Mouse (Mus musculus) stomach, embryonic 15.5 days (tissue): ENCODE measurements around the gene Olfr1414. TPM values are rescaled to one million over a fixed set of nuclear protein-coding genes. Genes with fewer than 3 reads are reported as not detected.
"Not testable (repeated sequence)": the region's sequence is repeated elsewhere in the genome, so short reads cannot be mapped to it uniquely, and the experiment has no call there.

Source experiments
- ATAC-seq: fragments of 200-750 bp; cut with Nextera tagmentation; 2 replicates; pipeline ENCODE4 v1.8.0; 2017; ENCODE audit warnings: low read depth, moderate number of reproducible peaks, moderate TSS enrichment; ENCODE audit not compliant: insufficient read depth, low FRiP score
- H3K27ac ChIP-seq: fragments of 300-500 bp; sonication (generic); 2 replicates; pipeline ENCODE4 v1.5.1; 2015; ENCODE audit warnings: mild to moderate bottlenecking, inconsistent platforms
- H3K27me3 ChIP-seq: fragments of 300-500 bp; sonication (generic); replicated peaks from 2 replicates; pipeline ENCODE4 v1.6.1; 2015; ENCODE audit warnings: inconsistent platforms
- H3K36me3 ChIP-seq: fragments of 300-500 bp; sonication (generic); 2 replicates; pipeline ENCODE4 v1.6.1; 2015; ENCODE audit warnings: inconsistent platforms
- H3K4me1 ChIP-seq: fragments of 300-500 bp; sonication (generic); 2 replicates; pipeline ENCODE4 v1.6.1; 2015; ENCODE audit warnings: inconsistent platforms
- H3K4me2 ChIP-seq: fragments of 300-500 bp; sonication (generic); 2 replicates; pipeline ENCODE4 v1.6.1; 2015; ENCODE audit warnings: mild to moderate bottlenecking, inconsistent platforms
- H3K4me3 ChIP-seq: fragments of 300-500 bp; sonication (generic); replicated peaks from 2 replicates; pipeline ENCODE4 v1.5.1; 2015; ENCODE audit warnings: inconsistent platforms
- H3K9ac ChIP-seq: fragments of 300-500 bp; sonication (generic); 2 replicates; pipeline ENCODE4 v1.6.1; 2015; ENCODE audit warnings: inconsistent platforms
- H3K9me3 ChIP-seq: fragments of 300-500 bp; sonication (generic); 2 replicates; pipeline ENCODE4 v1.6.1; 2016; ENCODE audit warnings: inconsistent platforms
- WGBS: fragments of 180-500 bp; shearing (Covaris S2); methylation state at CpG from one replicate; pipeline ENCODE4 v1.1.7; 2015; 5-methylcytosine and 5-hydroxymethylcytosine counted together
- polyA plus RNA-seq: library from polyadenylated mRNA; unstranded; fragments of >200 nt; fragmentation: Nextera tagmentation; extraction: Ambion mirVana; gene quantifications from 2 replicates; pipeline ENCODE4 v1.2.1, GENCODE M21; 2015

Olfr1414 gene
- not detected in 2 replicates for polyA plus RNA-seq

DNA sequence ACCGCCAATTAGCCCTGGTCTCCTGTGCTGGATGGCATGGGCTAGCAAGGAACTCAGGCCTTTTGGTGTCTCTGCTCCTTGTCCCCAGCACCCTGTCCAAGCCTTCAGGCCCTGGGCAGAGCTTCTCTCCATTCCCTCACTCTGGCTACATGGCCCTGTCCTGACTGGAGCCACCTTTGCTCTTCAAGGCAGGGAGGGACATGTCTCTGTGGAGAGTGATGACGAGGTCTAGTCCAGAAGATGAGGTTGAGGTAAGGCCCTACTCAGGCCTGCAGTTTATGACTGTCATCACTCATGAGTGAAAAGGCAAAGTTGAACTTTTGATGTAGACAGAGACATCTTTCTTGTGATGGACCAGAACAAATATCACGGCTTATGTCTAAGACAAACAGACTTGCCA lies at the start of gene Olfr1414:
Gene Olfr1414, minus strand, starts transcription at position 101 of the 400 bp plus-strand sequence.
- Histone ChIP-seq H3K4me2 (no peak within 1 kb of the TSS), H3K36me3 (no peaks in the 10 kb centered on the region), H3K27me3 (no peaks in the 10 kb centered on the region), H3K4me3 (no peak within 1 kb of the TSS), H3K4me1 (no peaks in the 10 kb centered on the region), H3K9me3 (no peaks in the 10 kb centered on the region), H3K9ac (no peak within 1 kb of the TSS), H3K27ac (no peak within 1 kb of the TSS)
- WGBS = 68% methylated on average over 3 of the region's 3 CpGs
- ATAC-seq = no peak

DNA sequence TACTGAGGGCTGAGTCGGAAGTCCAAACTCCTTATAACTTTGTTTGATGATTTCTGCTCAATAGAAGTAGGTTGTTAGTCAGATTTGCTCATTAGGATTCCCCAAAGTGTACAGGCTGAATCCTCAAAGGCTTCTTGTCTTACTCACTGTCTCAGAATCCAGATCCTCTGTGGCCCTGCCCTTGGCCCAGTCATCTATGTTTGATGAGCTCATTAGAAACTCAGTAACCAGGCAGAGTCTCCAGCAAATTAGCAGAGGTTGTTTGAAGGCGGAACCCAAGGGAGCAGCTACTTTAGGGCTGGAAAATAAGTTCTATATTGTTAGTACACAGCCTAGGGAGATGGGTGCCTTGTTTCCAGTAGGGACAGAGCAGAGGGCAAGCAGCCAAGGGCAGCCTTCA lies 27.5 kb upstream of the Olfr1414 start:
- Histone ChIP-seq H3K27ac (no peak overlapping the region), H3K9ac (no peak overlapping the region), H3K36me3 (no peaks in the 10 kb centered on the region), H3K27me3 (no peaks in the 10 kb centered on the region), H3K4me3 (no peak overlapping the region), H3K4me1 (no peaks in the 10 kb centered on the region), H3K4me2 (no peak overlapping the region), H3K9me3 (no peaks in the 10 kb centered on the region)
- ATAC-seq = no peak
- WGBS = 83% methylated on average over 2 of the region's 2 CpGs

DNA sequence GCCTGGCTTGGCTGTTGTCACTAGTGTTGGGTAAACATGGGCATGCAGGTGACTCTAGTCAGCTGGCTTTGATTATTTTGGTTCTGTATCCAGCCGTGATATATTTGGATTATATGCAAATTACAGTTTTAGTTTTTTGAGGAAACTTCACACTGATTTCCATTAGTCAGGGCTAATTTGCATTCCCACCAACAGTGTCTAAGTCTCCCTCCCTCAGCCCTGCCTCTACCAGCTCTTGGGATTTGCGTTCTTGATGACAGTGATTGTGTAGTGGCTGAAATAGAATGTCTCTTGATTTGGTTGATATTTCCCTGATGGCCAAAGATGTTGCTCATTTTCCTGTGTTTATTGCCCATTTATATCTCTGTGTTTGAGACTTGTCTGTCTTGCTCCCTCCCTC lies 20.6 kb upstream of the Olfr1414 start:
- H3K4me3 ChIP-seq = no peak overlapping the region
- H3K4me1 ChIP-seq = no peaks in the 10 kb centered on the region
- WGBS = 51% methylated on average over 2 of the region's 2 CpGs
- H3K9ac ChIP-seq = no peak overlapping the region
- no peaks in the 10 kb centered on the region for H3K36me3 ChIP-seq
- no peaks in the 10 kb centered on the region for H3K27me3 ChIP-seq
- no peak for ATAC-seq
- H3K27ac ChIP-seq = no peak overlapping the region
- no peak overlapping the region for H3K4me2 ChIP-seq
- no peaks in the 10 kb centered on the region for H3K9me3 ChIP-seq

DNA sequence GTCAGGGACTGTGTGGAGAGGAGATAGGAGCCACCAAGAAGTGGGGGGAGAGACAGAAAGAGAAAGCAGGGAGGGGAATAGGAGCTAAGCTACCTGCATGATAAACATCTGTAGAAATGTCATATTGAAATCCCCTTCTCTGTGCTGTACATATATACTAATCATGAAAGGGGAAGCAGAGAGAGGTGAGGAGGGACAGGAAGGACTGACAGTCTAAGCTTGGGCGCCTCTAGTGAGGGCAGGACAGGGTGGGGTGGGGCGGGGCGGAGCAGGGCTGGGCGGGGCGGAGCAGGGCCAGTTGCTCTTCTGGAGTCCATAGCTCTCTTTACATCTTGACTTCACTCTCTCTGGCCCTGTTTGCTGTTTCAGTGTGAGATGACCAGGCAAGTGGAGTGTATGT lies 18.5 kb upstream of the Olfr1414 start:
- no peaks in the 10 kb centered on the region for H3K27me3 ChIP-seq
- no peak overlapping the region for H3K4me2 ChIP-seq
- no peaks in the 10 kb centered on the region for H3K4me1 ChIP-seq
- H3K9me3 ChIP-seq = no peaks in the 10 kb centered on the region
- H3K4me3 ChIP-seq = no peak overlapping the region
- H3K9ac ChIP-seq = no peak overlapping the region
- no peak overlapping the region for H3K27ac ChIP-seq
- WGBS = 36% methylated on average over 5 of the region's 5 CpGs
- no peaks in the 10 kb centered on the region for H3K36me3 ChIP-seq
- no peak for ATAC-seq

DNA sequence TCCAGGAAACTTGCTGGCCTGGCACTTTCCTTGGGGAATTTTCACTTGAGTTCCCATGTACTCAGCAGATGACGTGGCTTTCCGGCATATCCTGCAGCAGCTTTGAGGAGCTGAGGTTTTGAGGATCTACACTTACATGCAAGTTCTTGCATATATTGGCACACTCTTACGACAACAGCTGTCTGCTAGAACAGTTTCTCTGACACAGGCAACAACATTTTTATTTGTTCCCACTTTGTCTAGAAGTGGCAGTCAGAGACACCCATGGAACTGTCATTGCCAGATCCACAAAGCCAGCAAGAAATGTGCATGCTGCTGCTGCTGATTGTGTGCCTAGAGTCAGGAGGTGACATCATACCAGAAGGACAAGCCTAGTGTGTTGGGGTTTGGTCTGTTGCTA lies 5.3 kb upstream of the Olfr1414 start:
- no peaks in the 10 kb centered on the region for H3K4me1 ChIP-seq
- H3K36me3 ChIP-seq = no peaks in the 10 kb centered on the region
- no peak for ATAC-seq
- WGBS = 83% methylated on average over 3 of the region's 3 CpGs
- no peaks in the 10 kb centered on the region for H3K27me3 ChIP-seq
- no peak overlapping the region for H3K4me2 ChIP-seq
- no peak overlapping the region for H3K9ac ChIP-seq
- no peaks in the 10 kb centered on the region for H3K9me3 ChIP-seq
- H3K27ac ChIP-seq = no peak overlapping the region
- no peak overlapping the region for H3K4me3 ChIP-seq

DNA sequence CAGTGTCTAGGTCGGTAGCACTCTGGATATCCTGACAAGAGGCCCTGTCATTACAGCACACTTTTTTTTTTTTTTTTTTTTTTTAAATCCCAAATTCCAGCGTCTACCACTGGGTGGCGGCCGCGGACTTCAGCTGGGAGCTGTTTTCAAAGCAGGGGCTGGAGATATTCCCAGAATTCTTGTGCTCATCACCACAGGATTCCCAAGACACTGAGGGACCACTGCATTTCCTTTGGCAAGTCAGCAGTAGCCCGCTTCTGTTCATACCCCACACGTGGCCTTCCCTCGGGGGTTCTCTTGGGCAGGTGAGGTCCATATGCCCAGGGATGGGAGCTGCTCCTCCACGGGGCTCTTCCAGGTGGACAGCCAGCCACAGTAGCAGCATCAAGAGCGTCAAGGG lies 2.9 kb upstream of the Olfr1414 start:
- no peak overlapping the region for H3K4me2 ChIP-seq
- H3K27me3 ChIP-seq = no peaks in the 10 kb centered on the region
- H3K4me3 ChIP-seq = no peak overlapping the region
- H3K9me3 ChIP-seq = no peaks in the 10 kb centered on the region
- no peak overlapping the region for H3K27ac ChIP-seq
- 0 out of 2 replicates have a peak, but pooled peaks have one; percentile 18 for ATAC-seq
- H3K9ac ChIP-seq = no peak overlapping the region
- 18% methylated on average over 10 of the region's 10 CpGs for WGBS
- H3K4me1 ChIP-seq = no peaks in the 10 kb centered on the region
- no peaks in the 10 kb centered on the region for H3K36me3 ChIP-seq

DNA sequence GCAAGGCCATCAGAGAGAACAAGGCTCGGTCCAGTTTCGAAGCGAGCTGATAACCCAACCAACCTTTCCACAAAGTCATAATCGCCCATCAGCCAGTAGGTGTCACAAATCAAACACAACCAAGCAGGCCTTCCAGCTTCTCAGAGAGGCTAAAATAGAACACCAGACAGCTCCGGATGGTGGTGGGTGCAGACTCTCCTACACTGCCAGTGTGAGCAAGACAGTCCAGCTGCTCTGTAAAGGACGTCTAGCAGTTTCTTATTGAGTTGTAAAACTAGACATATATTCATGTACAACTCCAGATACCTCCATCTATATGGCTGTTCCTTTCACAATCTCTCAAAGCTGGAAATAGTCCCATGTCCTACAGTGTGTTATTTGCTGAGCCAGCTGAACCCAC lies 585 bp upstream of the Olfr1414 start:
- Histone ChIP-seq H3K27ac (no peak overlapping the region), H3K9me3 (no peaks in the 10 kb centered on the region), H3K4me1 (no peaks in the 10 kb centered on the region), H3K4me2 (no peak overlapping the region), H3K9ac (no peak overlapping the region), H3K27me3 (no peaks in the 10 kb centered on the region), H3K4me3 (no peak overlapping the region), H3K36me3 (no peaks in the 10 kb centered on the region)
- ATAC-seq = no peak
- WGBS = 81% methylated on average over 6 of the region's 6 CpGs

DNA sequence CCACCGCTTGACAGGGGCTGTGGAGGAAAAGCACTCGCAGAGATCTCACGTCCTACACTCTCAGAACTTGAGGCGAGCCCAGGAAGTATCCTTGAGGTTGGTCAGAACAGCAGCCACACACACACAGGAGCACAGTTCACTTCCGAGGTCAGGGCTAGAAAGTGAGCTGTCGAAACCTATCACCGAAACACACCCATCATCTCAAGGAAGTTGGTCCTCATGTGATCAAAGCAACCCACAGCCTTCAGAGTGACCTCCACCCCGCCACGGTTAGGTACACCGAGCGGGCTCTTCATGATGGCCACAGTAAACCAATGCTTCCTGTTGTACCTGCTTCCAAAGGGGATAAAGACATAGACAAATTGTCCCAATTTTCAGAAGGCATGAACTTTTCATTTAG lies 3.1 kb downstream of the Olfr1414 start:
- no peak for ATAC-seq
- no peaks in the 10 kb centered on the region for H3K9me3 ChIP-seq
- WGBS = 77% methylated on average over 11 of the region's 11 CpGs

DNA sequence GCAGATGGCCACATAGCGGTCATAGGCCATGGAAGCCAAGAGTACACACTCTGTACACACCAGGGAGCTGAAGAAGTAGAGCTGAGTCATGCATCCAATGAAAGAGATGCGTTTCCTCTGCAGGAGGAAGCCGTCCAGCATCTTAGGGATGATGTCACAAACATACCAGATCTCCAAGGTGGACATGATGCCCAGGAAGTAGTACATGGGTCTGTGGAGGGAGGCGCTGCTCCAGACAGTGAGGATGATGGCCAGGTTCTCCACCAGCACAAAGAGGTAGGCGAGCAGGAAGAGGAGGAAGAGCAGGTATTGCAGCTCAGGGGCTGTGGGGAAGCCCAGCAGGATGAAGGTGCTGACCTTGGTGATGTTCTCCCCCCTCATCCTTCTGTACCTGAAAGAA lies 6.8 kb downstream of the Olfr1414 start:
- H3K27ac ChIP-seq, H3K9me3 ChIP-seq, H3K4me1 ChIP-seq, ATAC-seq, H3K36me3 ChIP-seq, H3K9ac ChIP-seq, H3K4me3 ChIP-seq, H3K27me3 ChIP-seq, H3K4me2 ChIP-seq: not testable (repeated sequence)
- 90% methylated on average over 5 of the region's 5 CpGs for WGBS

More for the DNA sequence above, 3.1 kb downstream of the Olfr1414 start:
- no peak overlapping the region for H3K27ac ChIP-seq
- no peak overlapping the region for H3K4me3 ChIP-seq
- H3K4me2 ChIP-seq = no peak overlapping the region
- no peaks in the 10 kb centered on the region for H3K27me3 ChIP-seq
- no peaks in the 10 kb centered on the region for H3K4me1 ChIP-seq
- H3K9ac ChIP-seq = no peak overlapping the region
- no peaks in the 10 kb centered on the region for H3K36me3 ChIP-seq

DNA sequence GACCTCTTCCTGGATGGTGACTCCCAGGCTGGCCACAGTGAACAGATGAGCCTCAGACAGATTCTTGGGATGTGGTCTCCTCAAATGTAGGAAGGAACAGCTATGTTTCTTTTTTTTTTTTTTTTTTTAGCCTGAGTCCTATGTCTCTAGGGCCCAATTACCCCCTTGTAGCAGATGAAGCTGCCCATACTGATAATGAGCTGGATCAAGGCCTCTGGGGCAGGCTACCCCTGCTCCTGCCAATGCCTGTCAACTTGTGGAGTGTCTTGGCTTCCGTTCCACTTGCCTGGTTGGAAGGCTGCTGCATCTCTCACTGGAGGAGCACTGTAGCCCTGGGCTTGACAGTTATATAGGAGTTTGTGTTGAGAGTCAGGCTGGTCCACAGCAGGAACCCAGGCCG lies 22.5 kb downstream of the Olfr1414 start, which contains the start of gene Olfr1415:
Gene Olfr1415, minus strand, starts transcription at position 101 of the 400 bp plus-strand sequence.
- no peak for ATAC-seq
- H3K9ac ChIP-seq = no peak within 1 kb of the TSS
- no peaks in the 10 kb centered on the region for H3K36me3 ChIP-seq
- no peak within 1 kb of the TSS for H3K27ac ChIP-seq
- WGBS = 72% methylated on average over 2 of the region's 2 CpGs
- H3K4me3 ChIP-seq = no peak within 1 kb of the TSS
- H3K4me2 ChIP-seq = no peak within 1 kb of the TSS
- no peaks in the 10 kb centered on the region for H3K9me3 ChIP-seq
- no peaks in the 10 kb centered on the region for H3K27me3 ChIP-seq
- H3K4me1 ChIP-seq = no peaks in the 10 kb centered on the region

DNA sequence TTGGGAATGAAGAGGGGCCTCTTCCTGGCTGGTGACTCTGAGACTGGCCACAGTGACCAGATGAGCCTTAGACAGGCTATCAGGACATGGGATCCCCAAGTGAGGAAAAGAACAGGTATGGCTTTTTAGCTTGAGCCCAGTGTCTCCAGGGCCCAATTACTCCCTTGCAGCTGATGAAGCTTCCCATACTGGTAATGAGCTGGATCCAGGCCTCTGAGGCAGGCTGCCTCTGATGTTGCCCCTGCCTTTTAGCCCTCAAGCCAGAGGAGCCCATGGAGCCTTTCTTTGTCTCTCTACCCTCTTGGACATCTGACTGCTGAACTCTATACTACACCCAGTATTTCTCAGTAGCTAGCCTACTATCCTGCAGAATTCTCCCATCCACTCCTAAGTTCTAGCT lies 33.4 kb downstream of the Olfr1414 start, which contains the start of gene Olfr1416:
Gene Olfr1416, minus strand, starts transcription at position 101 of the 400 bp plus-strand sequence.
- no peak for ATAC-seq
- Histone ChIP-seq H3K9ac (no peak within 1 kb of the TSS), H3K4me2 (no peak within 1 kb of the TSS), H3K27me3 (no peaks in the 10 kb centered on the region), H3K9me3 (no peaks in the 10 kb centered on the region), H3K4me1 (no peaks in the 10 kb centered on the region), H3K36me3 (no peaks in the 10 kb centered on the region), H3K4me3 (no peak within 1 kb of the TSS), H3K27ac (no peak within 1 kb of the TSS)

DNA sequence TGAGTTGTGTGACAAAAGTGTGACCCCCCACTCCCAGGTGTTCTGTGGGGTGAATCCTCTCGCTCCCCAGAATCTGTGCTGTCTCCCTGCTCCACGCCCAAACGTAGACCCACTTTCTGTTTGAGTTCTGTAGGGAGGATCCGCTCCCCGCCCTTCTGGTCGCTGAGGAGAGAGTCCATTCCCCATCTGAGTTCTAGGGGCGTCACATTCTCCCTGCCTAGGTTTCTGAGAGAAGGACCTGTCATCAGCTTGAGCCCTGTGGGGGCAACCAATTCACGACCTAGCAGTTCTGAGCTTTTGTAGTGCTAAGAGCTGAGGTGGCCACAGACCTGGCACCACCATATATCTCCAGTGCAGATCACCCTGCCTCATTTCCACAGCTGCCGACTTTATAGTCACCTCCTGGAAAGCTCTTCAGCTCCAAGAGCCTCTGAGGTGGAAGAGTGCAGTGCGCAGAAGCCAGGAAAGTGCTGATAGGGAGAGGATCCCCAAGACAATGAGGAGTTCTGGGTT lies 44.3 kb downstream of the Olfr1414 start:
- Histone ChIP-seq H3K9me3 (no peaks in the 10 kb centered on the region), H3K27me3 (no peaks in the 10 kb centered on the region), H3K4me3 (peak overlapping the region; percentile 78), H3K4me1 (peaks cover 8% of the 10 kb centered on the region; the same call in 1 of the 2 replicates), H3K36me3 (peaks cover 5% of the 10 kb centered on the region), H3K4me2 (peak overlapping the region; percentile 95), H3K27ac (peak overlapping the region; percentile 55), H3K9ac (peak overlapping the region; percentile 41; the same call in 1 of the 2 replicates)
- 3% methylated on average over 10 of the region's 10 CpGs for WGBS
- no peak; the same call in none of the 2 replicates for ATAC-seq
